Mouse (Mus musculus): Measurements from ENCODE around the gene Wdr43. TPM values are rescaled to one million over a fixed set of nuclear protein-coding genes. Genes with fewer than 3 reads are reported as not detected.

Gene Wdr43
- polyA plus RNA-seq, 2 experiments, result 26.2 to 45.5 TPM

DNA sequence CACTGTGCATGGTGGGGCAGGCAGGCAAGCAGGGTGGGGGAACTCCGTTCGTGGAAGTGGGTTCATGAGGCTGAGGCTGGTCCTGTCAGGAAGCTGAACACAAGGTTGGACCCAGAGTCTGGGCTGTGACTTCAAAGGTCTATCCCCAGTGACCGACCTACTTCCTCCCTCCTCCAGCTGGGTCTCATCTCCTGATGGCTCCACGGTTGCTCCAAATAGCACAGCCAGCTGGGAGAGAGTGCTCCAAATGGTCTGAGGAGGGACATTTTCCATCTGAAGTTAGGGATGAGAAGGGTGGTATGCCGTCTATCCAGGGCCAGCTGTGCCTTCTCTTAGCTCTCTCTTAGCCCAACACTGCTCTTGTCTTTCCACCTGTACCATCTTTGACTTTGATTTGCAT is 74.2 kb downstream of the Wdr43 start:
- no peak overlapping the region for H3K27ac ChIP-seq
- no peaks in the 10 kb centered on the region for H3K9me3 ChIP-seq (ENCODE audit: control insufficient read depth, low read length)
- TF ChIP-seq CTCF (IDR thresholded peaks at IDR 0.05; ENCODE audit: low read depth) (no peak), EP300 (IDR thresholded peaks at IDR 0.05; ENCODE audit: low read depth) (no peak)
- no peaks in the 10 kb centered on the region for H3K36me3 ChIP-seq (replicated peaks; ENCODE audit: control insufficient read depth, insufficient read depth, low read depth)
- no peaks in the 10 kb centered on the region for H3K27me3 ChIP-seq (ENCODE audit: control insufficient read depth, insufficient read depth, low read length)
- WGBS (ENCODE audit: insufficient replicate concordance), result 53% methylated on average over 5 of the region's 5 CpGs
- ATAC-seq (ENCODE audit: insufficient read depth) (no peak), DNase-seq (ENCODE audit: low read depth in 3 of 3, low spot score in 3 of 3) (no peak)
- H3K4me2 ChIP-seq (ENCODE audit: low read depth), result no peak overlapping the region
- no peak overlapping the region for H3K4me3 ChIP-seq (ENCODE audit: insufficient read depth in 1 of 2, low read depth in 2 of 2, low read length in 2 of 2)
- no peaks in the 10 kb centered on the region for H3K4me1 ChIP-seq (replicated peaks; ENCODE audit: control insufficient read depth in 2 of 2, insufficient read depth in 2 of 2, low read length in 1 of 2)
- no peak overlapping the region for H3K9ac ChIP-seq (replicated peaks)

- Histone ChIP-seq H3K36me3 (replicated peaks; ENCODE audit: control insufficient read depth, insufficient read depth, low read depth) (no peaks in the 10 kb centered on the region), H3K27ac (no peak overlapping the region), H3K4me3 (ENCODE audit: insufficient read depth in 1 of 2, low read depth in 2 of 2, low read length in 2 of 2) (no peak overlapping the region), H3K27me3 (ENCODE audit: control insufficient read depth, insufficient read depth, low read length) (no peaks in the 10 kb centered on the region), H3K9ac (replicated peaks) (no peak overlapping the region), H3K4me2 (ENCODE audit: low read depth) (no peak overlapping the region), H3K4me1 (replicated peaks; ENCODE audit: control insufficient read depth in 2 of 2, insufficient read depth in 2 of 2, low read length in 1 of 2) (no peaks in the 10 kb centered on the region), H3K9me3 (ENCODE audit: control insufficient read depth, low read length) (no peaks in the 10 kb centered on the region)
- 60% methylated on average over 11 of the region's 11 CpGs for WGBS (ENCODE audit: insufficient replicate concordance)
- DNase-seq (ENCODE audit: low read depth in 3 of 3, low spot score in 3 of 3) (no peak), ATAC-seq (ENCODE audit: insufficient read depth) (no peak)
- no peak for TF ChIP-seq CTCF (IDR thresholded peaks at IDR 0.05; ENCODE audit: low read depth)
- TF ChIP-seq EP300 (IDR thresholded peaks at IDR 0.05; ENCODE audit: low read depth), result no peak
These were observed 75.7 kb downstream of the Wdr43 start for GRCm38 (mm10) chr17:71691361-71691875.

GRCm38 (mm10) chr17:71693313-71693712 is 77.6 kb downstream of the Wdr43 start:
- 50% methylated on average over 5 of the region's 5 CpGs for WGBS (ENCODE audit: insufficient replicate concordance)
- ATAC-seq (ENCODE audit: insufficient read depth), result no peak
- no peak for DNase-seq (ENCODE audit: low read depth in 3 of 3, low spot score in 3 of 3)
- Histone ChIP-seq H3K9me3 (ENCODE audit: control insufficient read depth, low read length) (no peaks in the 10 kb centered on the region), H3K36me3 (replicated peaks; ENCODE audit: control insufficient read depth, insufficient read depth, low read depth) (no peaks in the 10 kb centered on the region), H3K27me3 (ENCODE audit: control insufficient read depth, insufficient read depth, low read length) (no peaks in the 10 kb centered on the region), H3K27ac (no peak overlapping the region), H3K4me1 (replicated peaks; ENCODE audit: control insufficient read depth in 2 of 2, insufficient read depth in 2 of 2, low read length in 1 of 2) (no peaks in the 10 kb centered on the region), H3K4me2 (ENCODE audit: low read depth) (no peak overlapping the region), H3K9ac (replicated peaks) (no peak overlapping the region), H3K4me3 (ENCODE audit: insufficient read depth in 1 of 2, low read depth in 2 of 2, low read length in 2 of 2) (no peak overlapping the region)
- TF ChIP-seq EP300 (IDR thresholded peaks at IDR 0.05; ENCODE audit: low read depth), result no peak
- no peak for TF ChIP-seq CTCF (IDR thresholded peaks at IDR 0.05; ENCODE audit: low read depth)

- 41% methylated on average over 8 of the region's 8 CpGs for WGBS (ENCODE audit: insufficient replicate concordance)
These were observed 78.1 kb downstream of the Wdr43 start for GRCm38 (mm10) chr17:71693780-71694179.

GRCm38 (mm10) chr17:71695151-71695550 is 79.5 kb downstream of the Wdr43 start:
- DNase-seq (ENCODE audit: low read depth in 3 of 3, low spot score in 3 of 3) (no peak), ATAC-seq (ENCODE audit: insufficient read depth) (no peak)
- H3K4me1 ChIP-seq (replicated peaks; ENCODE audit: control insufficient read depth in 2 of 2, insufficient read depth in 2 of 2, low read length in 1 of 2), result no peaks in the 10 kb centered on the region
- H3K4me3 ChIP-seq (ENCODE audit: insufficient read depth in 1 of 2, low read depth in 2 of 2, low read length in 2 of 2), result no peak overlapping the region
- WGBS (ENCODE audit: insufficient replicate concordance), result 71% methylated on average over 8 of the region's 8 CpGs
- no peak overlapping the region for H3K27ac ChIP-seq
- H3K27me3 ChIP-seq (ENCODE audit: control insufficient read depth, insufficient read depth, low read length), result no peaks in the 10 kb centered on the region
- no peak overlapping the region for H3K4me2 ChIP-seq (ENCODE audit: low read depth)
- H3K9ac ChIP-seq (replicated peaks), result no peak overlapping the region
- no peaks in the 10 kb centered on the region for H3K9me3 ChIP-seq (ENCODE audit: control insufficient read depth, low read length)
- TF ChIP-seq CTCF (IDR thresholded peaks at IDR 0.05; ENCODE audit: low read depth) (no peak), EP300 (IDR thresholded peaks at IDR 0.05; ENCODE audit: low read depth) (no peak)
- H3K36me3 ChIP-seq (replicated peaks; ENCODE audit: control insufficient read depth, insufficient read depth, low read depth), result no peaks in the 10 kb centered on the region

More at GRCm38 (mm10) chr17:71693780-71694179, 78.1 kb downstream of the Wdr43 start:
- no peaks in the 10 kb centered on the region for H3K27me3 ChIP-seq (ENCODE audit: control insufficient read depth, insufficient read depth, low read length)
- H3K4me3 ChIP-seq (ENCODE audit: insufficient read depth in 1 of 2, low read depth in 2 of 2, low read length in 2 of 2), result no peak overlapping the region
- no peak for DNase-seq (ENCODE audit: low read depth in 3 of 3, low spot score in 3 of 3)
- no peaks in the 10 kb centered on the region for H3K36me3 ChIP-seq (replicated peaks; ENCODE audit: control insufficient read depth, insufficient read depth, low read depth)
- H3K27ac ChIP-seq, result no peak overlapping the region
- no peaks in the 10 kb centered on the region for H3K9me3 ChIP-seq (ENCODE audit: control insufficient read depth, low read length)
- peak; percentile 75 for TF ChIP-seq CTCF (IDR thresholded peaks at IDR 0.05; ENCODE audit: low read depth)
- TF ChIP-seq EP300 (IDR thresholded peaks at IDR 0.05; ENCODE audit: low read depth), result no peak
- no peak overlapping the region for H3K4me2 ChIP-seq (ENCODE audit: low read depth)
- no peak overlapping the region for H3K9ac ChIP-seq (replicated peaks)
- ATAC-seq (ENCODE audit: insufficient read depth), result no peak
- no peaks in the 10 kb centered on the region for H3K4me1 ChIP-seq (replicated peaks; ENCODE audit: control insufficient read depth in 2 of 2, insufficient read depth in 2 of 2, low read length in 1 of 2)
